Mouse (Mus musculus) kidney, postnatal 14 days (tissue): ENCODE data around the gene Gm5767.

Source experiments
- DNase-seq: peaks from one replicate; pipeline ENCODE4 v3.0.0; 2022; ENCODE audit warnings: mixed read lengths

The Gm5767 gene

DNA sequence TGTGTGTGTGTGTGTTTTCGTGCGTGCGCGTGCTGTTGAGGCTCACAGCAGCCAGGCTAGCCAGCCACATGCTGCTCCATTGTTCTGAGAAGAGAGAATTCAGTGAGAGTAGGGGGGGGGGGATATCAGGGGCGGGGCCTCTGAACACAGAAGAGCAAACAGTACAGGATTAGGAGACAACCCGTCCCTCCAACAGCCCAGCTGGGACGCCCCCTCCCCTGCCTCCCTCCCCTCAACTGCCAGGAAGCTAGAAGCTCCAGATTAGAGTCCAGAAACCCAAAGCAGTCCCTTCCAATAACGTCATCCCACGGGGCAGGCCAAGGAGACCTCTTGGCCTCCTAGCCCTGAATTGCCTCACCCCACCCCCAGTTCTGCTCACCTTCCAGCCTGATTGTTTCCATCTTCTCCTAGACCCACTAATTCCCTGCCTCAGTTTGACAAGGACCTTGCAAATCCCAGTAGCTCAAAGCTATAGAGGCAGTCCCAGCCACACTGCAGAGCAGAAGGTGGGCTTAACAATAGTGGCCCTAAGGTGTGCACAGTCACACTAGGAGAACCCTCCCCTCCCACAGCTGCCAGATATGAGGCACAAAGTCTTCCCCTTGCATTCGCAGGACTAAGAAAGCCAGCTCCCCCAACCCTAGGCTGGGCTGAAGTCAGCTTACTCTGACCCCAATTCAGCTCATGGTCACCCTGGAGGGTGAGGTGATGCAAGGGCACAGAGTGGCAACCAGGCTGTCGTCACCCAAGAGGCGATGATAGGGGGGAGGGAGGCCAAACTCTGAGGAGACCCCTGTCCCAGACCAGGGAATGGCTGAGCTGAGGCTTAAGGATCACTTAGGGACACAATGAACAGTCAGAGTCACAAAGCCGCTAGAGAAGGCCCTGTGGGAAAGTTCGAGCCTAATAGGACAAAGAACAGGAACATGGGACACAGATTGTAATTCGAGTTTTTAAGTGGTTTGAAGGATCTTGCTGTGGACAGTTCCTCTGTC lies 10.2 kb upstream of the Gm5767 start:
- no peak for DNase-seq

DNA sequence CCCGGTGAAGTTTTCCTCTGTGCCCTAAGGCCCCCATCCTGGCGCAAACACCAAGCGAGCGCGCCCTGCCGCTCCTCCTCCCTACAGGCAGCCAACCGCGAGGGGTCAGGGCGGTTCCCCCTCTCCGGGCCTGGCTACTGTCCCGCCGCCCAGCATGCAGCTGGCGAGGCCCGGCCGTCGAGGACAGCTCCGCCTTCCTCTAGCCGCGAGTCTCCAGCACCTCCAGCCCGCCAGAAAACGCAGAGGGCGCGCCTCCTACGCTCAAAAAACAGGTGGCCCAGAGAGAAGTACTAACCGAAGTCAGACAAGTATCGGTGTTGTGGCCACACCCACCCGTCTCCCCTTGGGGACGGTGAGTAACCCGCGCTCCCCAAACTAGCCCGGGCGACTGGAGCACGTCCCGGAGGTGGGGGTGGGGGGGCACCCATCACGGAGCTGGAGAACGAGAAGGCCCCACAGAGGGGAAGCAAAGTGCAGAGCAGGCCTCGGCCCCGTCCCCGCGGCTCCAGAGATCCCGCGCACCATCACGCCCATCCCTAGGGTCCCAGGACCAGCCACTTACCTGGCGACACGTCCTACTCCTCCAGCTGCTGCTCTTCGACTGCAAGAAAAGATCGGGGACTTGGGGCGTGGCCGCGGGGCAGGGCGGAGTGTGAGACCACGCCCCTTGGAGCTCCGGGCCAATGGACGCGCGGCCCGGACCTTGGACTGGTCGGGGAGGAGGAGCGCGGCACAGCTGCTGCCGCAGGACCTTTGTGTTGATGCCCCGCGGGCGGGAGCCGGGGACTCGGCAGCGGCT lies 8.8 kb upstream of the Gm5767 start, which contains the start of gene Carhsp1:
Carhsp1 (minus strand) TSS at position 605 of the 799 bp plus-strand sequence.
- DNase-seq, result peak; percentile 98

DNA sequence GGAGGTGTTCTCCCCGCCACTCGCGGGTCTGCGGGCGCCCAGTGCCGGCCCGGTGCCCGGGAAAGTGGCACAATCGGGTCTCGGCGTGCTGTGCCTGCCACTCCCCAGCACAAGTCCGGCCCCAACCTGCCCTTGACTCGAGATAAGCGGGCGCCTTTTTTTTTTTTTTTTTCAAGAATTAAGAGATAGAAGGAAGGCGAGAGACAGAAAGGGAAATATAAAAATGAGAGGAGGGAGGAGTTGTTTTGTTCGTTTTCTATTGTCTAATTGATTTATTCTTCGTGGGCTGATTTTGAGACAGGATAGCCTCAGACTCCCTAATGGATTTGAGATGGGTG lies 8.3 kb upstream of the Gm5767 start:
- no peak for DNase-seq

DNA sequence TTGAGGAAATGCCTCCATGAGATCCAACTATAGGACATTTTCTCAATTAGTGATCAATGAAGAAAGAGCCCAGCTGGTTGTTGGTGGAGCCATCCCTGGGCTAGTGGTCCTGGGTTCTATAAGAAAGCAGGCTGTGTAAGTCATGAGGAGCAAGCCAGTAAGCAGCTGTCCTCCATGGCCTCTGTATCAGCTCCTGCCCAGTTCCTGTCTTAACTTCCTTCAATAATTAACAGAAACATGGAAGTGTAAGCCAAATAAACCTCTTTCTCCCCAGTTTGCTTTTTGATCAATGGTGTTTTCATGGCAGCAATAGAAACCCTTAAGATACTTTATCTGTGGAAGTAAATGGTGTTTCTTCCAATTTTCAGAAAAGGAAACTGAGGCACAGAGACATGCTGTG lies 7.8 kb upstream of the Gm5767 start:
- DNase-seq, result no peak

DNA sequence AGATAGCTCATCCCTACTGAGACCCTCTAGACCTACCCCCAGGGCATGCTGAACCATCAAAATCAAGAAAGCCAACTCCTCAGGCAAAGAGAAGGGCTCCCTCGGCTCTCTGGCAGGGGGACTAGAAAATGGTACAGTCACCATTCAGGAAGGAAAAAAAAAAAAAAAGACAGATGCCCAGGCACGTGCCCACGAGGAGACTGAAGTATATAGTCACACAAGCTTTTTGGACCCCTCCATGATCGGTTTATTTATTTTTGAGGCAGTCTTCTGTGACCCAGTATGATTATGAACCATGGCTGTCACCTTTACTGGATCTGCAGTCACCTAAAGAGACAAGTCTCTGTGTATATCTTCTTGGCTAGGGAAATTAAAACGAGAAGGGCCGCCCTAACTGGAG lies 7.2 kb upstream of the Gm5767 start:
- no peak for DNase-seq

DNA sequence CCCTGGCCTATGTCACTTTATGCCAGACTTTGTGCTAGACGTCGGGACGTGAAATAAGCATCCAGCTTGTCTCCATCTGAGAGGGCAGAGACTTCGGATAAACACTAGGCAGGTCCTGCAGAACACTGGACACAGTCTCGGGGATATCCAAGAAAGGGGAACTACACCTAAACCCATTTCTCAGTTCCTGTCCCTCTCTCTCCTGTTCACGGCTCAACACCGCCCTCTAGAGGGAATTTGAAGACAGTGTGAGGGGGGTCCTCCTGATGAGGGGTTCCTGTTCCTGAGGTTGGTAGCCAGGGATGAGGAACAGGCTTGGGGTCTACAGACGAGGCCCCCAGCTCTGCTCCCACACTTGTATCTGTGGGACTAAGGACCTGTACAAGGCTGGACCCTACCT lies 6.4 kb upstream of the Gm5767 start:
- DNase-seq, result peak; percentile 63

DNA sequence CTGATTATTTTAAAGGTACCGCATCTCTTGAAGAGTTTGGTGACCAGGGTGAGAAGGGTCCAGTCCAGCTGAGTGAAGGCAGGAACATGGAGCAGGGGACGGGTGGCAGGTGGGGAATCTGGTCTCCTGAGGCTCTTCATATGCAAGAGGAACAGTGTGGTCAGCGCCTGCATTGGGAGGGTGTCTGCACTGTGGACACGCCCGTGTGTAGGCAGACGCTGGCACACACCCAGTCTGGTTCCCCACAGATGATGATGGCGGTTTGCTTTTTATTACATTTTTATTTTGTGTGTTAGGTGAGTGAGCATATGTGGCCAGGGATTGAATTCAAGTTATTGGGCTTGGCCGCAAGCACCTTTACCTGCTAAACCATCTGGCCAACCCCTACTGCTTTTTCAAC lies 5.0 kb upstream of the Gm5767 start:
- no peak for DNase-seq

DNA sequence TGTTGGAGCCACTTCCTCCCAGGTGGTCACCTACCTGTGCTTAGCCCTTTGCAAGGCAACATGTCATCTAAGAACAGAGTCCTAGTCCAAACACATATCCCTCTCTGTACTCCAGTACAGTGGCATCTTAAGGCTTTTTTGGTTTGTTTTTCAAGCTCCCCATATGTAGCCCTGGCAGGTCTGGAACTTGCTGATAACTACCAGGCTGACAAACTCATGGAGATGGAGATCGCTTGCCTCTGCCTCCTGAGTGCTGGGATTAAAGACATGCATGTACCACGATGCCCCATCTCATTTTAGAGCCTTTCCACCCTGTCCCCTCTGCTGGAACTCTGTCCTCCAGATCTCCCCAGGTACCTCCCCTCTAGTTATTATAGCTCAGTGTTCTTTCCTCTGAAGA lies 4.3 kb upstream of the Gm5767 start:
- no peak for DNase-seq

DNA sequence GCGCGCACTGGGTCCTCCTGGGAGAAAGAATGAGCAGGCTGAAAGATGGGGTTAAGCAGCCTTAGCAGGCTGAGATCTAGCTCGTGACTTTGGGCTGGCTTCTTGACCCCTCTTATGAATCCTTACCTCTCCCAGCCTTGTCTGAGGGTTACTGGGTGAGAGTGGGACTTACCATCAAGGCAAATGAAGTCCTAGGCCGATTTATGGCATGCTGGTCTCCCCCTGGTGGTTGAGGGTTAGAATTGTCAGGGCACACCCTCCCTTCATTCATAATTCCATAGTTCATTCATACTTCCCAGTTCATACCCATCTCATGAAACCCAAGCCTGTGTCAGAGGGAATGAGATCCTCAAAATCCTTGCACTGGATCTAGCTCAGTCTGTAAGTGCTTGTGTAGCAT lies 3.8 kb upstream of the Gm5767 start:
- no peak for DNase-seq

DNA sequence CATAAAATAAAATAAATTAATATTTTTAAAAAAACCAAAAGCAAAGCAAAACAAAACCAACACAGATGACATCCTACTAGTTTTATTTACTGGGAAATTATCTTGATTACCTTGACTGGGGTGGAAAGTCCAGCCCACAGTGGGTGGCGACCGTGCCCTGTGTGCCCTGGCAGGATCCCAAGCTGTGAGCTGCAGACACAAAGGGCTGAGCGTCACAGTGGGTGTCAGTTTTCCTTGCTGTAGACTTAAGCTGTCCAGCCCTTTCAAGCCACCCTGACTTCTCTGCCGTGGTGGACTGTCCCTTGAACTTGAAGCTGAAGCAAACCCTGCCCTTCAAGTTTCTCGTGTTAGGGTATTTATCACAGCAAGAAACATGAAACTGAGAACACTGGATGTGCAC lies 2.5 kb upstream of the Gm5767 start:
- DNase-seq, result peak; percentile 53

DNA sequence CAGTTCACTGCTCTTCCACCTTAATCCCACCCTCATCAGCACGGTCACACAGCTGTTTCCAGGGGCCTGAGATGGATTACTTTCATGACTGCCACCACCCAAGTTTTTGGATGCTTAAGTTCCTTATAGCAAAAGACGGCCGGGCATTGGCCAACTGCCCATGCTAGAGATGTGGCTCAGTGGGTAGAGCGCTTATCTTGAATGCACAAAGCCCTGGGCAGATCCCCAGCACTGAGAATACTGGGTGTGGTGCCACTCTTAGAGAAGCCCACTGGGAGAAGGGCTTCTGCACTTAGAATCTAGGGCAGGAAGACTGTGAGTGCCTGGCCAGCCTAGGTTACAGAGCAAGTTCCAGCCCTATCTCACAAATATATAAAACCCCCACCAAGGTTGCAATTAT lies 1.9 kb upstream of the Gm5767 start:
- DNase-seq, result no peak

DNA sequence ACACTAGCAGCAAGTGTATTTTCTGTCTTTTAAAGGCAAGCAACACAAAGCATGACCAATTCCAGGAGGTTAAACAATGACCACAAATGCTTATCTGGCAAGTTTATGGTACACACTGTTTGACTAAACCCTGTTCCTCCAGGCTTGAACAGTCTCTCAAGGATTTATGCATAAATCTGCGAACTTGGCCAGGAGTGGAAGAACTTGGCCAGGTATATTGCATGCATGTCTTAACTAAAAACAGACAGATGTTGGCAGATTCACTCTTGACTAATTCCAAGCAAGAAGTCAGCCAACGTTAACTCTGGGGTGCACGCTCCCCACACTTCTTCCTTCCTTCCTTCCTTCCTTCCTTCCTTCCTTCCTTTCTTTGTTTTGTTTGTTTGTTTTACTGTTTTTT lies 790 bp upstream of the Gm5767 start:
- DNase-seq, result no peak

DNA sequence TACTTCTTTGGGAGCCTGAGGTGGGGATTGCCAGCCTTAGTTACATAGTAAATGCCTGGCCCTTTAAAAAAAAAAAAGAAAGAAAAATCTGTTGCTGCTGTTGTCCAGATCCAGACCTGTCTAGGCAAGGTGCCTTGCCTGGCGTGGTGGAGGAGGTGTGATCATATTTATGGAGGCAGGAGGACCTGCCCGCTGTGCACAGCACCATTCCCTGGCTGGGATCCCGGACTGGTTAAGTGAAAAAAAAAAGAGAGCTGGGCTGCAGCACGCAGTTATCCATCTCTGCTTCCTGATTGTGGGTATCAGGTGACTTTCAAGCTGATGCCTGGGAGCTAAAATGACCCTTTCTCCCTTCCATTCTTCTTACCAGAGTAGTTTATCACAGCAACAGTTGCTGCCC lies 4.5 kb downstream of the Gm5767 start:
- no peak for DNase-seq

DNA sequence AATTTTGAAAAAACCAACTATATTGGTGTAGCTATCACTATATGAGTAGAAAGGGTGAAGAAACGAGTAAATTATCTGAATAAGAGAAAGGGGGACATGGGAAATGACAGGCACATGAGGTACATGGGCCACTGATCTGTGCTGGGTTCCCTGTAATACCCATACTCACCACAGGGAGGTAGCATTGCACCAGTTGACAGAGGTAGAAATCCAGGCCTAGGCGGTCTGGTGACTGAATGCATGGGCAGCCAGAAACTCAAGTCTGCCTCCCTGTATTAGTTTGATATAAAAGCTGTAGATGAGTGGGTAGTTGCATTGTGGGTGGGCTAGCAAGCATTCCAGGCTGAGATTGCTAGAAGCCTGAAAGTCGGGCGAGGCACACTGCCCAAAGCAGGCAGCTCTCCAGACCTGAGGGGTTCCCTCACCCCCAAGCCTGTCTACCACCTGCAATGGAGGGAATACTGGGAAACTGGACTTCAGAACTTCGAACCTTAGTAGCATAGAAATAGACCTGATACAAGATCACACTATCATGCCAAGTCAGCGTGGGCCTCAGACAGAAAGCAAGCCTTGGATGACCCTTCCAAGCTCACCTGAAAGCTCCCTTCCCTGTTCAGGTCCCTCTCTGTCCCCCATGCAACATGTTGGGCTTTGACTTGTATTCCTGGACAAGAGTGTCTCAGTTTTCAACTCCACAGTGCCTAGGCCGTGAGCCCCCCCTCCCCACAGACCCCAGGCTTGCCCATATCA lies 5.7 kb downstream of the Gm5767 start:
- DNase-seq, result peak; percentile 82

DNA sequence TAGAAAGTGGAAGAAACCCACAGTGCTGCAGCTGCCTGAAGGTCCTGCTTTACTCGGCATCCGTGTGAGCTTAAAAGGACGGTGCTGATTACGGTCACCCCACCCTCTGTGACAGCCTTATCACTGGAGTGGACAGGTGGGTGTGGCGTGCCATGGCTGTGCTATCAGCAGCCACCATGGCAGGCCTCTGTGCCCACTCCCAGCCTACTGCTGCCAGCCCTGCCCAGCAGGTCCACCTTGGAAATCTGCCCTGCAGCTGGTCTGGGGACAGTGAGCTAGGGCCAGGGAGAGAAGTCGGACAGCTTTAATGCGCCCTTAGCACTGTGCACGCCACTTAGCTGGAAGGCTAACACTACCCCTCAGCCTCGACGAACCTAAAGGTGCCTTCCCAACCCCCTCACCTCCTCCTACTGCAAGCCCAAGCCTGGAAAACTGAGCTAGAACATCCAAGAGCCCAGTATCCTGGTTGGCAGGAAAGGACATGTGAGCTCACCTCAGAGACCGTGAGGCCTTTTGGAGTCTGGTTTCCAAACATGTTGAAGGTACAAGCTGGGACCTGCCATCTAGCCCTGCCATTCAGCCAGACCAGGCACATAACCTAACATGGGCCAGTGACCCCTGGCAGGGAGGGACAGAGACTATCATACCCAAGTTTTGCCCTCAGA lies 6.4 kb downstream of the Gm5767 start:
- no peak for DNase-seq

DNA sequence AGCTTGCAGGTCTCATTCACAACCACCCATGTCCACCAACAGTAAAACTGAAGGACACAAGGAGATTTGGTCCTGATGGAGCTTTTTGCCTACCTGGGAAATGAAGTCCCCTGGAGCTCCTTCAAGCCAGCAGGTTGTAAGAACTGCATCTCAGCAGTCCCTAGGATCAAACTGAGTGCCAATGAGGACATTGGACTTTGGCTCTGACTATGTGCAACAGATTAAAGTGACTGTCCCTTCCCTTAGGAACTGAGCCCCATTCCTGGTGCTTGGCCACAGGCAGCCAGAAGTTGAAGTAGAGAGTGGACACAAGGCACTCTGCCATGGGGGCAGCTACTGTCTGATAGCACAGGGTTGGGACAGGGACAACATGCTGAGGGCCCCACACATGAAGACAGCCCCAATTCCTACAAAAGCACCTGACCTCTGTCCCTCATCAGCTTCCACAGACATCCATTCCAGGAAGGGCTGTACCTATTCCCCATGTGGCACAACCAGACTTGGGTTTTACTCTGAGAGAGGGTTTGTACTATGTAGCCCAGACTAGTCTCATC lies 7.1 kb downstream of the Gm5767 start:
- DNase-seq, result no peak

DNA sequence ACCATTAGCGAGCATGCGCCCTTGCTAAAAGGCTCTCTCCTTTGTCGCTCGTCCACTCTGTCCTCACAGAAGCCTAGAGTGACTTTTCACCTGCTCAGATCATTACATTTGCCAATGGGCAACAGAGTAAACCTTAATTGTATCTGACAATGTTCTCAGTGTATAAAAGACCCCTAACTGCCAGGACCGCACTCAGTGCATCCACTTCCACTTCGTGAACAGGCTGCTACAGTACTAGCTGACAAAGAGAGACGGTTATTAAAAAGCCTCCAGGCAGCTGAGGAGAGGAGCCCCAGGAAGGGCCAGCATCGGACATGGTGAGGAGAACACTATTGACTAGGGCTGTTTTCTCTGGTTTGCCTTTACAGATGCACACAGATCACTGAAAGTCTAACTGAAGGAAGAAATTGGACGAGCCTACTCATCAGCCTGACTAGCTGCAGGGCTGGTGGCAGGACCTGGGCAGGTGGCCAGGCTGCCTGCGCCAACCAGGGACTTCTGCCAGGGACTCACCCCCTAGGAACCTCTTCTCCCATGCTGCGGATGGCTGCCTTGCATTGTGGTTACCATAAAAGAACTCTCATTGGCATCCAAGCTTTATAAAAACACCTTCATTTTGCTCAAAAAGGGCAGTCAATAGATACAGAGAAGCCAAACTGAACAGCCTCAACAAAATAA lies 9.5 kb downstream of the Gm5767 start:
- DNase-seq, result peak; percentile 56

DNA sequence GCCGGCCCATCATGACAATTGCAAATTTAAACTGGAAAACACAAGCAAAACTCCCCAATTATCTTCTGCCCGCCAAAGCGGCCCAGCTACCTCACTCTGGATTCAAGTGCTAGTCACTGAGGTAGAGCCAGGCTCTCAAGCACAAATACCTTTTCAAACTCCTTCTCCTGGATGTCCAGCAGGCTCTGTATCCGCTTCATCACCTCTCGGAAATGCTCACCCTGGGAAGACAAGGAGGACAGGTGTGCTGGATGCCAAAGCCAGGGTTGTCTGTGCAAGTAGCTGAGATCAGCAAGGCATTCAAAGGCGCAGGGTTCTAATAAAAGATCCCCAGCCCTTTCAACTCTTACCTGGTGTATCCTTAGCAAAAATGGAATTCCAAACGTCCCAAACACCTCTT lies 10.6 kb downstream of the Gm5767 start:
- no peak for DNase-seq

DNA sequence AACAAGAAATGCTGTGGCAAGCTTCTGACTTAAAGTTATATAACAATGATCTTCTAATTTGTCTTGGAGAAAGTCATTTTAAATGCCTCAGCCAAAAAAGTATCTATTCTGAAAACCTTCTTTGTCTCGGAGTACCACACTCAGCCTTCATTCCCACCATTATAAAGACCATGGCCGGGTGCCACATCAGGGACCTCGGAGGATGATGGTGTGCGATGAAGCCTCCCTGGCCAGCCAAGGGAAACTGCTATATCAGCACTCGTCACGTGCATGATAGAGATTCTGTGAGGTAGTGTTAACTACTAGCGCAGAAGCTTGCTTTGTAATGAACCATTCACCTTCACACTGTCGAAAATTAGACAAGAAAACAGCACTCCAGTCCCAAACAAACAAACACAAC lies 19.0 kb downstream of the Gm5767 start:
- no peak for DNase-seq

DNA sequence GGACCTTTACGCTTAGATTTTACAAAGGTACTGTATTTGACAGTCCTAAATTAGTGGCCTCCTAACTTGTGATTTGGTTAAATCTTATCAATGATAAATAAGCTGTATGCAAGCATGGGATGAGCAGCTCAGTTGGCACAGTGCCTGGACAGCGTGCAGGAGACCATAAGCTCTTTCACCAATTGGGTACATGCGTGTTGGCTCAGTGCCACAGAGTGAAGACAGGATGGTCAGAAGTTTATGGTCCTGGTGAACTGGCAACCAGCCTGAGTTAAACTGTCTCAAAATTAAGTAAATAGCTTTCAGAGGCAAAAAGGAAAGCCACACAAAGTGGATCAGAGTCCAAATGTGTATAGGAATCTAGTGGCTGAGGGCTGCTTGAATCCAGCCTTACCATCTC lies 20.0 kb downstream of the Gm5767 start:
- peak; percentile 90 for DNase-seq

DNA sequence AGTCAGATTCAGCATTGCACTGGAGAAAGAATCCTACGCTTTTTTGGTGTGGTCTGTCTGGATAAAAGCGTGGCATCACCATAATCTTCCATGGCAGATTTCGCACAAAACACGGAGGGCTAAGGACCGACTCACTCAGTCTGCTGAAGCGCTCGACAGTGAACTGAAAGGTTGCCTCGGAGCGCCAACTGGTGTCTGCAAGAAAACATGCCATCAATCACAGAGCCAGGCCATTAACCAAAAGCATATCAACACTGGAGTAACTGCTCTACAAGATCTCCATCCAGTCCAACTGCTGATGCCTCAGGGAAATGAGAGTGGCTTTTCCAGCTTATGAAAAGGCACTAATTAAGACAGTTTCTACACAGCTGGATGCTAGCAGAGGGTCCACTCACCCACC lies 31.4 kb downstream of the Gm5767 start:
- DNase-seq, result no peak

DNA sequence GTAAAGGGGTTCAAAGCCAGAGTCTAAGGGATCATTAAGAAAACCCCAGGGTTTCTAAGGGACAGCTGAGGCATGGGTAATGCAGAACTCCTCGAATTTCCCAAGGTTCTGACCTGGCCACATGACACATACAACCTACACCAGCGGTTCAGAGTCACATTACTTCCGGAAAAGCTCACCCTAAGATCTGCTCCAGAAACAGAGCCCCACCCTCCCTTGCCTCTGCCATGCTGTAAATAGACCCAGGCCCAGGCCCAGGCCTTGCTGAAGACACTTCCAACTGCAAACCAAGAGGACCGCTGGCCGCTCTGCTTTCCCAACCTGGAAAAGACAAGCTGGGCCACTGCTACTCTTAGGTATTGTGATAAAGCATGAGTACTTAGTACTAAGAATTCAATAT lies 34.3 kb downstream of the Gm5767 start:
- no peak for DNase-seq
